Mouse (Mus musculus): Measurements from ENCODE around the gene Gtf2a2.

Gene Gtf2a2

DNA sequence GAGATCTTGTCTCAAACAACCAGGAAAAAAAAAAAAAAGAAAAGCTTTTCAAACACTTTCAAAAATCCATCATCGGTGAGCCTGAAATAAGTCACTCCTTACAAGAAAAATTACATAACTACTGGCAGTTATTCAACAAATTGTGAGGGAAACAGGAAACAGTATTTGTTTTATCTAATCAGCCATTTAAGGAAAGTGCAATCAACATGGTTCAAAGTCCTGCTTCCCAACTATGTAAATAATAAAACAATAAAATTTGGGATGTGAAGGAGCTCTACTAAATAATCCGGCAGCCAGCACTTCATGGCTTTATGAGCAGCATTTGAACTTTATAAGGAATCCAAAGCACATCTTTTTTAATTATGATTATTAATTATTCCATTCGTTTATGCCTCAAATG, 49.7 kb downstream of the Gtf2a2 start:
- no peak for DNase-seq (ENCODE audit: low spot score)

DNA sequence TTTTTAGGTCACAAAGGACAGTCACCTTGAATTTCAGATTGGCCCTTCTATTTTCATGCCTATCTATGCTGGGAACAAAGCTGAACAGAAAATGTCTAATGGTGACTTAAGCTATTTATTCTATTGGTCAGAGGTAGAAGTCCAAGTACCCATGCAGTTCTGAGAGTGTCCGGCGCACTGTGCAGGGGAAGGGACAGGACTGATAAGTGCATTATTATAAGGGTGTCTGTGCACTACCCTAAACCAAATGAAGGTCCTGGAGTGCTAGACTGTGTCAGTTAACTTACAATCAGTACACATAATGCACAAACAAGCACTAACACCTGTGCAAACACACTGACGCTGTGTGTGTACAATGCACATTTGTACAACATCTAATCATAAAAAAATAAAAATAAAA, 55.1 kb downstream of the Gtf2a2 start:
- DNase-seq (ENCODE audit: low spot score): no peak

DNA sequence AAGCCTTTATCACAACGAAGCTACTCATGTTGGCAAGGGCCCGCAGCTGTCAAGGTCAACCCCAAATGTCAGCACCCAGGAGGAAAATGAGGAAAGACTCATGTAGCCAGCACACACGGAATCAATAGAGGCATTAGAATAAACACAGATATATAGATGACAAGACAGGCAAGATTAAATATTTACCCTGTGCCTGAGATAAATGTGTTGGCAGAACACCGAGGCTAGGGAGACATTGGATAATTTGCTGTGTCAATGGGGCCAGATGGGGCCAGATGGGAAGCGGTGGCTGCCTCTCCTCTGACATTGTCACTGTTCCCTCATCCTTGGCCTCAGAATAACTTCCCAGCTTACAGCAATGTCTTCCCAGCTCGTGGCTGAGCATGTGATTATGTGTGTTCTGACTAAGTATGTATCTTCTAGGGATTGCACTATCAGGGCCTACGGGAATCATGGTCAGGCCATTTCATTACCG, 57.6 kb downstream of the Gtf2a2 start:
- no peak for DNase-seq (ENCODE audit: low spot score)

DNA sequence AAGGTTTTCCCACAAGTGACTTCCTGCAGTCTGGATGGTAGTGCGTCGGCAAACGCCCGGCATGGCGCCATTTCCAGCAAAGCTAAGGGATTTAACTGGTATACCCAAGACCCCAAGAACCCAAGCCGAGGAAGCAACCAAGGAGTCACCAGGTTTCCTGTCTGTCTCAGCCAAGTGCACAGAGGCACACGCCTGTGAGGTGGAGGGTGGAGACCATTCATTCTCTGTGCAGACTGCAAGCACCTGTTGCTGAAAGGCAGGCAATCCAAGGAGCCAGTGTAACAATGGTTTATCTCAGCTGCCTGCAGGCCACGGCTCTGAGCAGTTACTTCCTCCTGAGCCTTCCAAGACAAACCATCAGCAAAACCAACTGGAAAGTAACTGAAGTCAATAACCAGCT, 60.0 kb downstream of the Gtf2a2 start:
- no peak for DNase-seq (ENCODE audit: low spot score)

All from c-Kit-positive CD71-positive TER-119-positive erythroid progenitor cells, embryonic 14.5 days (primary cell).